Mouse (Mus musculus) liver, embryonic 13.5 days (tissue): ENCODE measurements around the gene Pklr. TPM values are rescaled to one million over a fixed set of nuclear protein-coding genes. Genes with fewer than 3 reads are reported as not detected.

ENCODE experiments used
- ATAC-seq: fragments of 200-750 bp; cut with Nextera tagmentation; 2 replicates; pipeline ENCODE4 v1.8.0; 2017; ENCODE audit warnings: low read depth, mild to moderate bottlenecking, moderate number of reproducible peaks, moderate library complexity
- DNase-seq: peaks from one replicate; pipeline ENCODE4 v3.0.0; 2022
- H3K27ac ChIP-seq: fragments of 300-500 bp; sonication (generic); 2 replicates; pipeline ENCODE4 v1.5.1; 2015; ENCODE audit warnings: moderate library complexity, mild to moderate bottlenecking, inconsistent platforms
- H3K27me3 ChIP-seq: fragments of 300-500 bp; sonication (generic); 2 replicates; pipeline ENCODE4 v1.6.1; 2015; ENCODE audit warnings: mild to moderate bottlenecking, inconsistent platforms
- H3K36me3 ChIP-seq: fragments of 300-500 bp; sonication (generic); 2 replicates; pipeline ENCODE4 v1.6.1; 2015; ENCODE audit warnings: mild to moderate bottlenecking, inconsistent platforms
- H3K4me1 ChIP-seq: fragments of 300-500 bp; sonication (generic); replicated peaks from 2 replicates; pipeline ENCODE4 v1.6.1; 2015; ENCODE audit warnings: inconsistent platforms
- H3K4me2 ChIP-seq: fragments of 300-500 bp; sonication (generic); 2 replicates; pipeline ENCODE4 v1.6.1; 2015; ENCODE audit warnings: inconsistent platforms, mild to moderate bottlenecking, moderate library complexity
- H3K4me3 ChIP-seq: fragments of 300-500 bp; sonication (generic); replicated peaks from 2 replicates; pipeline ENCODE4 v1.5.1; 2015; ENCODE audit warnings: mild to moderate bottlenecking, inconsistent platforms
- H3K9ac ChIP-seq: fragments of 300-500 bp; sonication (generic); 2 replicates; pipeline ENCODE4 v1.6.1; 2015; ENCODE audit warnings: mild to moderate bottlenecking, inconsistent platforms
- H3K9me3 ChIP-seq: fragments of 300-500 bp; sonication (generic); replicated peaks from 2 replicates; pipeline ENCODE4 v1.6.1; 2016; ENCODE audit warnings: inconsistent platforms
- WGBS: fragments of 180-500 bp; shearing (Covaris S2); methylation state at CpG from one replicate; pipeline ENCODE4 v1.1.7; 2015; ENCODE audit not compliant: insufficient replicate concordance; 5-methylcytosine and 5-hydroxymethylcytosine counted together
- polyA plus RNA-seq: library from polyadenylated mRNA; unstranded; fragments of >200 nt; fragmentation: Nextera tagmentation; extraction: Ambion mirVana; gene quantifications from 2 replicates; pipeline ENCODE4 v1.2.1, GENCODE M21; 2015

Gene Pklr
- polyA plus RNA-seq, 1 experiment from 2014 or later: 133 TPM

- H3K36me3 ChIP-seq: no peaks in the 10 kb centered on the region
- H3K27me3 ChIP-seq: no peaks in the 10 kb centered on the region
- H3K9ac ChIP-seq: no peak overlapping the region
- H3K4me3 ChIP-seq: no peak overlapping the region
- peak overlapping the region; percentile 67 for H3K27ac ChIP-seq
- H3K9me3 ChIP-seq: no peaks in the 10 kb centered on the region
- no peak for ATAC-seq
- WGBS: 78% methylated on average over 3 of the region's 3 CpGs
- no peak for DNase-seq
- H3K4me1 ChIP-seq: peaks cover 74% of the 10 kb centered on the region
- no peak overlapping the region for H3K4me2 ChIP-seq
Observed at GRCm38 (mm10) chr3:89129908-89130307, 6.0 kb upstream of the Pklr start.

DNA sequence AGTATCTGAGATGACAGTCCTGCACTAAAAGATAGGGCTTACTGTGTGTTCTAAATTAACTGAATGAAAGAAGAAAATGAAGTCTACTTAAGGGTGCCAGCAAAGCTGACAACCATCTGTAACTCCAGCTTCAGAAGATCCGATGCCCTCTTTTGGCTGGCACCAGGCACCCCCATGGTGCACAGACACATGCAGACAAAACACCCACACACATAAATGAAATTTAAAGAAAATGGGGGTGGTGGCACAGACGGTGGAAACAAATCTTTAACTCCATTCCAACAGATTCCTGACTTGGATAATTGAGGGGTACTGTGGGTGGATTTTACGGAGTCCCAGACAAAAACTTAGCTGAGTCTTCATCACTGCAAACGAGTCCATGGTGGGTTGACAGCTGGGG, 4.1 kb upstream of the Pklr start:
- Histone ChIP-seq H3K9ac (peak overlapping the region; percentile 75), H3K4me1 (peaks cover 91% of the 10 kb centered on the region), H3K9me3 (no peaks in the 10 kb centered on the region), H3K4me3 (peak overlapping the region; percentile 55), H3K27me3 (no peaks in the 10 kb centered on the region), H3K36me3 (no peaks in the 10 kb centered on the region), H3K27ac (peak overlapping the region; percentile 95), H3K4me2 (peak overlapping the region; percentile 79)
- ATAC-seq (no peak), DNase-seq (no peak)
- WGBS: 18% methylated on average over 4 of the region's 4 CpGs

DNA sequence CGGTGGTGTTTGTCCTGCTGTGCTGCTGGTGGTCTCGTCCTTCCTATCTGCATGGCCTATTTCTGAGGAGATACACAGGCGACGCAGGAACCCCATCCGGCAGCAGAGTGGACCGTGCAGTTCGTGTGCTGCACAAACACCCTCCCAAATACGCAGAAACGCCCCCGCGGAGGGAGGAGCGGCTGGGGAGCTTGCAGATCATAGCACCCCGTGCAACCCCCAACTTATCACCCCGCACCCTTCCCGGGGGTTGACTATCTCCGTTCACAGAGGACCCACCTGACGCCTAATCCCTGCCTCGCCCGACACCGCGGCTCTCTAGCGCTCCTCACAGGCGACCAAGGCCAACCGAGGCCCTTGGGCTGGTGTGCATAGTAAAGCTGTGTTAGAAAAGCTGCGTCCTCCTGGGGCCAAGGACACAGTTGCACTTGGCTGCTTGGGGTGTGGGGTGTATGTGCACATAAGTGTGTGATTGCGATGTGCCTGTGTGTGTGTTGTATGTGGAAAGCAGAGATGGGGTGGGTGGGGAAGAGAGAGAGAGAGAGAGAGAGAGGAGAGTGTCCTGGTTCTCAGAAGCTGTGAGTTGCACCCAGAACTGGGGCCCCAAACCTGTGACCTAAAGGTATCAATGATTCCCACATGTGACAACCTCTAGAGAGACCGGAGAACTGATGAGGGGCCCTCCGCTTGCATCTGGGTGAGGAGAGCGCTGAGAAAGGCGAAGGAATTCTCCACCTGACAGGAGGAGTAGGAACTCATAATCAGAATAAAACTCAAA, 3.5 kb upstream of the Pklr start:
- Histone ChIP-seq H3K4me2 (peak overlapping the region; percentile 79), H3K27me3 (no peaks in the 10 kb centered on the region), H3K36me3 (no peaks in the 10 kb centered on the region), H3K9me3 (no peaks in the 10 kb centered on the region), H3K27ac (peak overlapping the region; percentile 95), H3K4me3 (peak overlapping the region; percentile 55), H3K9ac (peak overlapping the region; percentile 75), H3K4me1 (peaks cover 93% of the 10 kb centered on the region)
- 3% methylated on average over 30 of the region's 30 CpGs for WGBS
- DNase-seq: peak; percentile 95
- peak; percentile 89 for ATAC-seq

DNA sequence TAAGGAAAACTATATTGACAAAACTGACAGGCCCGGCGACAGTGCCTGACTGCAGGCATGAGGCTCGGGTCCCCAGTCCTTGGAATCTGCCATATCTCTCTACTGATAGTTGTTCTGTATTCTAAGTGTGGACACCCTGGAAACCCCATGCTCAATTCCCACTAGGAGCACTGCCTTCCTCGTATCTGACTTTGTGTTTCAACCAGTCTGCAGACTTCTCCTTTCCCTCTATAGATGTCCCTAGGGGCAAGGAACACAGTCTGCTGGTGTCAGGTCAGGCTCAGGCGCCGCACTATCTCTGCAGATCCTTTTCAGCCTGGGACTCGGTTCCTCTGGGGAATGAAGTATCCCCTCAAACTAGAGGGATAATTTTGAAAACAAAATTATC, 2.9 kb upstream of the Pklr start:
- H3K4me3 ChIP-seq: peak overlapping the region; percentile 55
- ATAC-seq: no peak
- DNase-seq: no peak
- H3K4me1 ChIP-seq: peaks cover 93% of the 10 kb centered on the region
- peaks cover 2% of the 10 kb centered on the region; the same call in 1 of the 2 replicates for H3K36me3 ChIP-seq
- H3K9ac ChIP-seq: peak overlapping the region; percentile 75
- 28% methylated on average over 7 of the region's 7 CpGs for WGBS
- H3K27ac ChIP-seq: peak overlapping the region; percentile 95
- no peaks in the 10 kb centered on the region for H3K9me3 ChIP-seq
- peak overlapping the region; percentile 79 for H3K4me2 ChIP-seq
- H3K27me3 ChIP-seq: no peaks in the 10 kb centered on the region

- no peaks in the 10 kb centered on the region for H3K9me3 ChIP-seq
Observed at GRCm38 (mm10) chr3:89133752-89134151, 2.2 kb upstream of the Pklr start.

DNA sequence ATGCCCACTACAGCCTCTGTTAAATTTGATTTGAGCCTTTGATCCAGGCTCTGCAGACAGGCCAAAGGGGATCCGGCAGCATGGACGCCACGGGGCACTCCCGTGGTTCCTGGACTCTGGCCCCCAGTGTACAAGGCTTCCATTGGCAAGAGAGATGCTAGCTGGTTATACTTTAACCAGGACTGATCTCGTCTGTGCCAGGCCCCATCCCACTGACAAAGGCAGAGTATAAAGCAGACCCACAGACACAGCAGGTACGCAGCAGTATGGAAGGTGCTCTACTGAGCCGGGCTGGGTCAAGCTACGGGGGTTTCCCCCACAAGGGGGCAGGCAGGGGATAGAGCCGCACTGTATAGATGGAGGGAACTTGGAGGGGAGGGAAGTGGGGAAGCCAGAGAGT, 423 bp downstream of the Pklr start:
- H3K27me3 ChIP-seq: no peaks in the 10 kb centered on the region
- peak overlapping the region; percentile 95 for H3K27ac ChIP-seq
- DNase-seq (peak; percentile 68), ATAC-seq (peak; percentile 47)
- peak overlapping the region; percentile 85 for H3K9ac ChIP-seq
- no peaks in the 10 kb centered on the region for H3K9me3 ChIP-seq
- peak overlapping the region; percentile 76 for H3K4me2 ChIP-seq
- WGBS: 16% methylated on average over 9 of the region's 9 CpGs
- peaks cover 34% of the 10 kb centered on the region for H3K36me3 ChIP-seq
- H3K4me1 ChIP-seq: peaks cover 95% of the 10 kb centered on the region
- peak overlapping the region; percentile 73 for H3K4me3 ChIP-seq

More at GRCm38 (mm10) chr3:89133752-89134151, 2.2 kb upstream of the Pklr start:
- ATAC-seq: peak; percentile 8
- peak overlapping the region; percentile 95 for H3K27ac ChIP-seq
- peak overlapping the region; percentile 75 for H3K9ac ChIP-seq
- no peaks in the 10 kb centered on the region for H3K27me3 ChIP-seq
- WGBS: 18% methylated on average over 1 of the region's 1 CpGs
- DNase-seq: no peak
- peaks cover 8% of the 10 kb centered on the region for H3K36me3 ChIP-seq
- H3K4me2 ChIP-seq: peak overlapping the region; percentile 79
- peak overlapping the region; percentile 55 for H3K4me3 ChIP-seq
- peaks cover 93% of the 10 kb centered on the region for H3K4me1 ChIP-seq

- Histone ChIP-seq H3K36me3 (peaks cover 71% of the 10 kb centered on the region), H3K9ac (no peak overlapping the region), H3K4me1 (peaks cover 97% of the 10 kb centered on the region), H3K27ac (peak overlapping the region; percentile 63; the same call in 1 of the 2 replicates), H3K4me3 (no peak overlapping the region), H3K9me3 (no peaks in the 10 kb centered on the region), H3K27me3 (peaks cover 20% of the 10 kb centered on the region), H3K4me2 (no peak overlapping the region)
- DNase-seq (no peak), ATAC-seq (no peak)
- 79% methylated on average over 10 of the region's 10 CpGs for WGBS
Observed at GRCm38 (mm10) chr3:89144821-89145220, 8.9 kb downstream of the Pklr start.

GRCm38 (mm10) chr3:89145566-89145965, 9.6 kb downstream of the Pklr start:
- H3K4me2 ChIP-seq: no peak overlapping the region
- H3K27ac ChIP-seq: peak overlapping the region; percentile 63
- ATAC-seq (no peak), DNase-seq (no peak)
- H3K4me3 ChIP-seq: no peak overlapping the region
- WGBS: 78% methylated on average over 8 of the region's 8 CpGs
- peaks cover 94% of the 10 kb centered on the region for H3K4me1 ChIP-seq
- H3K9me3 ChIP-seq: no peaks in the 10 kb centered on the region
- peak overlapping the region; percentile 12; the same call in 1 of the 2 replicates for H3K9ac ChIP-seq
- peaks cover 27% of the 10 kb centered on the region for H3K27me3 ChIP-seq
- peaks cover 64% of the 10 kb centered on the region for H3K36me3 ChIP-seq

GRCm38 (mm10) chr3:89147101-89147978, 11.4 kb downstream of the Pklr start:
- peak overlapping the region; percentile 49 for H3K4me3 ChIP-seq
- peaks cover 46% of the 10 kb centered on the region for H3K36me3 ChIP-seq
- H3K27me3 ChIP-seq: peaks cover 37% of the 10 kb centered on the region
- ATAC-seq: peak; percentile 92
- peak overlapping the region; percentile 86 for H3K27ac ChIP-seq
- H3K4me1 ChIP-seq: peaks cover 93% of the 10 kb centered on the region
- peak; percentile 82 for DNase-seq
- peak overlapping the region; percentile 70 for H3K9ac ChIP-seq
- peak overlapping the region; percentile 78 for H3K4me2 ChIP-seq
- WGBS: 17% methylated on average over 26 of the region's 26 CpGs
- H3K9me3 ChIP-seq: no peaks in the 10 kb centered on the region

DNA sequence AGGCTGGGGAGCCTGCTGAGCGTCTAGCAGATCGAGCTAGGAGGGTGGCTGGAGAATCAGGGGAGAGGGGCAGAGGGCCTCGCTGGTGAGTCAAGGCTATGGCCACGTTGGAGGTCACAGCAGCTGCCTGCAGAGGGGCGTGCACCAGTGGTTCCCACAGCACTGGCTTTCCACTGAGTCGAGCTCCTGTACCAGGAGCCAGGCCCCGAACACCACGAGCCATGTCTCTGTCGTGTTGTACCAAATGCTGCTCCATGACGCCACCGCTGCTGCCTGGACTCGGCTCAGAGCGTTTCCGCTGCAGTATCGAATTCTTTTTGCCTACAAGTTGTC, 12.0 kb downstream of the Pklr start:
- Histone ChIP-seq H3K36me3 (peaks cover 40% of the 10 kb centered on the region), H3K27me3 (peaks cover 43% of the 10 kb centered on the region), H3K4me3 (peak overlapping the region; percentile 49), H3K4me1 (peaks cover 93% of the 10 kb centered on the region), H3K9ac (peak overlapping the region; percentile 70), H3K4me2 (peak overlapping the region; percentile 78), H3K27ac (peak overlapping the region; percentile 86), H3K9me3 (no peaks in the 10 kb centered on the region)
- ATAC-seq (no peak), DNase-seq (no peak)
- WGBS: 11% methylated on average over 15 of the region's 15 CpGs

DNA sequence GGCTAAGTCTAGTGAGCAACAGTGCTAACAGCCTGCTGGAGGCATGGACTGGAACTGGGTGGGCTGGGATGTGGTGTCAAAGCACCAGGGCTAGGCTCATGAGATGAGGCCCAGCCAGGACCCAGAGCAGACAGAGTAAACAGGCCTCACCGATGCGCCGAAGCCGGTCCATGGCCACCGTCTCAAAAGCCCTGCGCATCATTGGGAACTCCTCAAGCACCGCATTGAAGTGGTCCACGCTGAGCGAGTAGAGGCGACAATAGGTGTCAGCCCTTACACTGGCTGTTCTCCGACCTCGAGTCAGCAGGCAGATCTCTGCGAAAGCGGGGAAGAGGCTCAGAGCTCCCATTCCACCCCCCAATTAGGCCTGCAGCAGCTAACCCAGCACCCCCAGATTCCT, 12.6 kb downstream of the Pklr start:
- ATAC-seq (no peak), DNase-seq (no peak)
- Histone ChIP-seq H3K27me3 (peaks cover 43% of the 10 kb centered on the region), H3K9me3 (no peaks in the 10 kb centered on the region), H3K9ac (peak overlapping the region; percentile 11; the same call in 1 of the 2 replicates), H3K27ac (peak overlapping the region; percentile 86), H3K36me3 (peaks cover 34% of the 10 kb centered on the region), H3K4me2 (peak overlapping the region; percentile 78), H3K4me1 (peaks cover 87% of the 10 kb centered on the region), H3K4me3 (no peak overlapping the region)
- WGBS: 71% methylated on average over 14 of the region's 14 CpGs
